Mouse (Mus musculus) liver, embryonic 14.5 days (tissue): ENCODE measurements around the gene Lpp. TPM values are rescaled to one million over a fixed set of nuclear protein-coding genes. Genes with fewer than 3 reads are reported as not detected.

Source experiments
- ATAC-seq: fragments of 200-750 bp; cut with Nextera tagmentation; 2 replicates; pipeline ENCODE4 v1.8.0; 2017; ENCODE audit warnings: moderate number of reproducible peaks, mild to moderate bottlenecking, moderate library complexity; ENCODE audit not compliant: insufficient read depth
- DNase-seq, 3 experiments: peaks; one replicate each; pipeline ENCODE4 v3.0.0-alpha.2; 2012 to 2013; ENCODE audit warnings: low read depth in 3 of 3, low spot score in 3 of 3
- H3K27ac ChIP-seq: fragments of 300-500 bp; sonication (generic); 2 replicates; pipeline ENCODE4 v1.5.1; 2014; ENCODE audit warnings: moderate library complexity, mild to moderate bottlenecking, control low read depth, inconsistent platforms
- H3K27me3 ChIP-seq: fragments of 300-500 bp; sonication (generic); 2 replicates; pipeline ENCODE4 v1.6.1; 2014; ENCODE audit warnings: mild to moderate bottlenecking, low read length, moderate library complexity; ENCODE audit not compliant: control insufficient read depth, insufficient read depth
- H3K36me3 ChIP-seq: fragments of 300-500 bp; sonication (generic); replicated peaks from 2 replicates; pipeline ENCODE4 v1.6.1; 2014; ENCODE audit warnings: low read depth; ENCODE audit not compliant: control insufficient read depth, insufficient read depth
- H3K4me1 ChIP-seq, 2 experiments: fragments of 200-500 bp in 1 of 2; fragments of 300-500 bp in 1 of 2; sonication (generic) in 1 of 2; replicated peaks; 2 replicates each; pipeline ENCODE4 v1.6.1; 2012 to 2014; ENCODE audit warnings: antibody characterized with exemption in 1 of 2, inconsistent platforms in 1 of 2, low read length in 1 of 2; ENCODE audit not compliant: control insufficient read depth in 2 of 2, insufficient read depth in 2 of 2
- H3K4me2 ChIP-seq: fragments of 300-500 bp; sonication (generic); 2 replicates; pipeline ENCODE4 v1.6.1; 2014; ENCODE audit warnings: low read depth, mild to moderate bottlenecking, control low read depth, moderate library complexity
- H3K4me3 ChIP-seq, 2 experiments: fragments of 200-500 bp in 1 of 2; fragments of 300-500 bp in 1 of 2; sonication (generic) in 1 of 2; 2 replicates each; pipeline ENCODE4 v1.5.1; 2012 to 2014; ENCODE audit warnings: low read depth in 2 of 2, low read length in 2 of 2, mild to moderate bottlenecking in 2 of 2, control low read depth in 1 of 2, inconsistent platforms in 1 of 2, moderate library complexity in 1 of 2; ENCODE audit not compliant: insufficient read depth in 1 of 2
- H3K9ac ChIP-seq: fragments of 300-500 bp; sonication (generic); replicated peaks from 2 replicates; pipeline ENCODE4 v1.6.1; 2014; ENCODE audit warnings: mild to moderate bottlenecking, control low read depth, moderate library complexity
- H3K9me3 ChIP-seq: fragments of 300-500 bp; sonication (generic); 2 replicates; pipeline ENCODE4 v1.6.1; 2016; ENCODE audit warnings: low read length, mixed read lengths; ENCODE audit not compliant: control insufficient read depth
- CTCF ChIP-seq: IDR thresholded peaks from 2 replicates; pipeline ENCODE4 v1.5.1; 2016; ENCODE audit warnings: antibody characterized with exemption, low read depth, control low read depth
- EP300 ChIP-seq: IDR thresholded peaks from 2 replicates; pipeline ENCODE4 v1.6.1; 2016; ENCODE audit warnings: antibody characterized with exemption, low read depth
- WGBS: fragments of 180-500 bp; shearing (Covaris S2); extraction: QIAGEN DNeasy Blood & Tissue Kit; methylation state at CpG from one replicate; pipeline ENCODE4 v1.1.7; 2014; ENCODE audit not compliant: insufficient replicate concordance; 5-methylcytosine and 5-hydroxymethylcytosine counted together
- polyA plus RNA-seq, 2 experiments: library from polyadenylated mRNA; depleted of rRNA in 1 of 2; stranded (reverse) in 1 of 2; unstranded in 1 of 2; fragments of >200 nt; fragmentation: Nextera tagmentation in 1 of 2; extraction: Ambion mirVana in 1 of 2; gene quantifications; 2 replicates each; pipeline versions ENCODE4 v1.2.1 to v1.2.3; 2012 to 2014

Gene Lpp
- polyA plus RNA-seq, 2 experiments: 1.4 to 4.3 TPM

DNA sequence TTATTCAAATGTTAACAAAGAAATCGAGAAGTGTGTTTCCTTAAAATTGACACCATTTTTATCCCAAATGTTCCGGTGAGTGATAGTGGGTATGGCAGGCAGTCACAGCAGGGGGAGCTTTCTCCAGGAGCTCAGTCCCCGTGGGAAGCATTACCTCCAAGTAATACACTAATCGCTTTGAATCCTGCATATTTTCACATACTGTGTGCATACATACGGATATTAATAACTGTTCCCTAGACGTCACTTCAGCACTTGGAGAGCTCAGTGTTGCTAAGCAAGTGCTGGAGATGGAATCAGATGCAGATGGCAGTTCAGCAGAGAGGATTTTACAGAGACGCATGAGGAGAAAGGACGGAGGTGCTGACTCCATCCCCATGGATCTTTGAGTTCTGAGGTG, 487.4 kb downstream of the Lpp start:
- H3K4me3 ChIP-seq: no peak overlapping the region
- no peaks in the 10 kb centered on the region for H3K9me3 ChIP-seq
- no peak overlapping the region for H3K27ac ChIP-seq
- H3K27me3 ChIP-seq: no peaks in the 10 kb centered on the region
- peaks cover 0 to 4% of the 10 kb centered on the region in 2 experiments; a peak in 1 of 4 replicates for H3K4me1 ChIP-seq
- WGBS: 62% methylated on average over 8 of the region's 8 CpGs
- no peaks in the 10 kb centered on the region for H3K36me3 ChIP-seq
- no peak overlapping the region for H3K4me2 ChIP-seq
- DNase-seq (no peak), ATAC-seq (no peak)
- H3K9ac ChIP-seq: no peak overlapping the region
- TF ChIP-seq EP300 (no peak), CTCF (no peak)

- H3K36me3 ChIP-seq: no peaks in the 10 kb centered on the region
- no peak overlapping the region for H3K27ac ChIP-seq
- H3K9me3 ChIP-seq: no peaks in the 10 kb centered on the region
- no peak for DNase-seq
- H3K9ac ChIP-seq: no peak overlapping the region
- H3K4me3 ChIP-seq: no peak overlapping the region
- no peaks in the 10 kb centered on the region for H3K27me3 ChIP-seq
- no peak for ATAC-seq
- no peak for TF ChIP-seq EP300
- TF ChIP-seq CTCF: no peak
- H3K4me1 ChIP-seq: peaks cover 0 to 3% of the 10 kb centered on the region in 2 experiments; a peak in 1 of 4 replicates
- H3K4me2 ChIP-seq: no peak overlapping the region
- 63% methylated on average over 3 of the region's 3 CpGs for WGBS
Observed at GRCm38 (mm10) chr16:24881981-24882775, 488.9 kb downstream of the Lpp start.

GRCm38 (mm10) chr16:24884017-24884416, 490.7 kb downstream of the Lpp start:
- H3K4me2 ChIP-seq: no peak overlapping the region
- no peak for DNase-seq
- no peaks in the 10 kb centered on the region for H3K4me1 ChIP-seq
- TF ChIP-seq EP300: no peak
- no peak for TF ChIP-seq CTCF
- no peak for ATAC-seq
- no peaks in the 10 kb centered on the region for H3K9me3 ChIP-seq
- H3K4me3 ChIP-seq: no peak overlapping the region
- no peaks in the 10 kb centered on the region for H3K27me3 ChIP-seq
- H3K27ac ChIP-seq: no peak overlapping the region
- no peak overlapping the region for H3K9ac ChIP-seq
- H3K36me3 ChIP-seq: no peaks in the 10 kb centered on the region

GRCm38 (mm10) chr16:24886346-24886745, 493.0 kb downstream of the Lpp start:
- ATAC-seq (no peak), DNase-seq (no peak)
- no peak for TF ChIP-seq CTCF
- no peak for TF ChIP-seq EP300
- no peaks in the 10 kb centered on the region for H3K27me3 ChIP-seq
- no peaks in the 10 kb centered on the region for H3K4me1 ChIP-seq
- H3K4me2 ChIP-seq: no peak overlapping the region
- no peak overlapping the region for H3K4me3 ChIP-seq
- WGBS: 48% methylated on average over 3 of the region's 3 CpGs
- H3K9me3 ChIP-seq: no peaks in the 10 kb centered on the region
- no peaks in the 10 kb centered on the region for H3K36me3 ChIP-seq
- no peak overlapping the region for H3K27ac ChIP-seq
- no peak overlapping the region for H3K9ac ChIP-seq

GRCm38 (mm10) chr16:24886943-24887342, 493.6 kb downstream of the Lpp start:
- Histone ChIP-seq H3K4me2 (no peak overlapping the region), H3K27me3 (no peaks in the 10 kb centered on the region), H3K4me3 (no peak overlapping the region), H3K4me1 (no peaks in the 10 kb centered on the region), H3K9ac (no peak overlapping the region), H3K9me3 (no peaks in the 10 kb centered on the region), H3K27ac (no peak overlapping the region), H3K36me3 (no peaks in the 10 kb centered on the region)
- DNase-seq (no peak), ATAC-seq (no peak)
- TF ChIP-seq EP300 (no peak), CTCF (no peak)
- 32% methylated on average over 7 of the region's 7 CpGs for WGBS
